Mouse (Mus musculus) layer of hippocampus, adult 8-10 months (tissue): ENCODE data around the gene Cfap61. TPM values are rescaled to one million over a fixed set of nuclear protein-coding genes. Genes with fewer than 3 reads are reported as not detected.

ENCODE experiments used
- DNase-seq, 2 experiments: peaks; one replicate each; pipeline ENCODE4 v3.0.0; 2022; ENCODE audit warnings: low spot score in 2 of 2
- total RNA-seq, 4 experiments: library from RNA; stranded (reverse); gene quantifications; 2 replicates each; pipeline ENCODE4 v1.2.4; 2022

The Cfap61 gene
- total RNA-seq, 4 experiments from 2014 or later, result 2.3 to 4.4 (median 3.5) TPM

DNA sequence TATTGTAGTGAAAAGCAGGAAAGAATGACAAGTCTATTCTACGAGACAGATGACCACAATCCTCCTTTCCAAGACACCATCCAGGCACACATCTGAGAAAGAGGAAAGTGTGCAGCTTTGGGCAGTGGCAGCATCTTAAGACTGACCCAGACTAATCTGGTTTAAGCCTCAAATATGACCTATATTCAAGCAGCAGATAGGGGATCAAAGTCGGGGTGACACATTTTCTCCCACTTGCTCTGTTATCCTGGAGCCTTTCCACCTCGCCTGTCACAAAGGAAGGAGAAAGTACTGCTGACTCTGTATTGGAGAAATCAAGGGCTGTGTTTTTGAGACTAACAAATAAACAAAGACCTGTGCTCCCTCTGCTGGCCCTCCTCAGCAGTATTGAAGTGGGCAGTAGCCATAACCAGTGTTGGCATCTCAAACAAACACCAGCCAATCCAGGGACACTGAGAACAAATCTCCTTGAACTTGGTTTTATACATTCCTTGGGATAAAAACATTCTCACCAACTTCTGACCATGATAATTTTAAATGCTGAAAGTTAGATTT is 321.8 kb downstream of the Cfap61 start:
- DNase-seq, result peak in 1 of 2 experiments; percentile 20

DNA sequence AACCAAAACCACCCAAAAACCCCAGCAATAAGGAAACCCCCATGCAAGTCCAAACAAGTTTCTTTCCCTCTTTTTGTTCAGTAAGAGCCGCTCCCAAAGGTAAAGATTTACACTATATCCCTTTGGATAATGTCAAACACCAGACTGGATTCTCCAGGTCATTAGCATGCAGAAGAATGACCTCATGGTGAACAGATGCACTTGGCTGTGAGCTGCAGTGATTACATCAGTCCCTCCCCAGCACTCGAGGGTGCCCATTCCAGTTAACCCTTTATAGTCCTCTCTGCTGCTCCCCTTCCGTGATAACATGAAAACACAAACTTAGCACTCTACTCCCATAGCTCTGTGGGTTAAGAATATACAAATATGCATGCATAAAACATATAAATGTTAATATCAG is 322.5 kb downstream of the Cfap61 start:
- DNase-seq, result no peak

GRCm38 (mm10) chr2:146257609-146258008 is 323.0 kb downstream of the Cfap61 start:
- DNase-seq, result no peak

GRCm38 (mm10) chr2:146258736-146259469 is 324.3 kb downstream of the Cfap61 start:
- DNase-seq, result peak; percentile 53 to 62

GRCm38 (mm10) chr2:146259787-146260560 is 325.4 kb downstream of the Cfap61 start:
- DNase-seq, result no peak

DNA sequence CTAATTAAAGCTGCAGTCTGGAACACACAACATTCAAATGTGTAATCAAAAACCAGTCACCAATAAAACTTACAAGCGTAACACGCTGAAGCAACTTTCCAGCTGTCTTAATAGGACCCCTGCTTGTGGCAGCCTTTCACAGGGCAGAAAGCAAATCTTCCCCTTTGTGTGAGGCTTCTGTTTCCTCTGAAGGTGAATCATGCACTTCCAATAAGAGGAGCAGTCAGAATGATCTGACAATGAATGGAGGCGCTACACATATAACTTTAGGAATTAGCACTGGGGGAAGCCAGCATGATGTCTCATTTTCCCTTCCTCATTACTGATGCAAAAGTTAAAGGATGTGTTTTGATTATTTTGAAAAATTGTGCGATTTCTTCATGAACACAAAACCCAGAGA is 326.6 kb downstream of the Cfap61 start:
- DNase-seq, result no peak

DNA sequence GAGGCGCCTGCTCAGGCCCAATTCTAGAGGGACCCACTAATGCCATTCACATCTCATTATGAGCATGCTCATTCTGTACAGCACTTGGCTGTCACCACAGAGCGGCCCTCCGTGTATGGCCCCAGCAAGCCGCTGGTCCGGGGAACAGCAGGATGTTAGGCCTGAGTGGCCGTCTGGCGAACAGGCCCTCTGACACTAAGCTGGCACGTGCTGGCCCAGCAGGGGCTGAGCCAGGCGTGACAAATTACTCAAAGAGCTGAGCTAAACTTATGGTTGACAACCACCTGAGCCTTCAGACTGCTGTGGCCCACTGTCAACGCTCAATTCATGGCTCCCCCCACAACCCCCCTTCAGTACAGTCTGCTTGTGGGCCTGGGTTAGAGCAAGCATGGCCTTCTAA is 327.6 kb downstream of the Cfap61 start:
- no peak for DNase-seq

GRCm38 (mm10) chr2:146262966-146263365 is 328.4 kb downstream of the Cfap61 start:
- DNase-seq, result no peak

Other genes with a start within 250 kb of the Cfap61 start
- gene Naa20, start 32.7 kb upstream of the Cfap61 start, total RNA-seq, result 10 to 100 TPM; 67.6 to 70.7 (median 69.0) TPM
- gene Crnkl1, start 230 bp downstream of the Cfap61 start, total RNA-seq, result 10 to 100 TPM; 18.8 to 19.9 (median 19.3) TPM